Mouse (Mus musculus) MEL (cell line): ENCODE data around the gene Prkag1.

Source experiments
- CTCF ChIP-seq, 3 experiments: IDR thresholded peaks in 2 of 3; conservative IDR thresholded peaks in 1 of 3; 2 replicates each; pipeline ENCODE4 v1.5.1; 2011 to 2012; ENCODE audit warnings: low read length in 3 of 3, low read depth in 2 of 3, mild to moderate bottlenecking in 2 of 3, improper control_type of control experiment in 1 of 3, inconsistent platforms in 1 of 3, mixed read lengths in 1 of 3, moderate library complexity in 1 of 3; ENCODE audit not compliant: control insufficient read depth in 1 of 3, insufficient read depth in 1 of 3, poor library complexity in 1 of 3, severe bottlenecking in 1 of 3
- ELF1 ChIP-seq: IDR thresholded peaks from 2 replicates; pipeline ENCODE4 v1.6.1; 2014; ENCODE audit warnings: low read depth, mild to moderate bottlenecking, inconsistent platforms, low read length, improper control_type of control experiment, moderate library complexity
- EP300 ChIP-seq, 2 experiments: IDR thresholded peaks; 2 replicates each; pipeline ENCODE4 v1.6.1; 2011; ENCODE audit warnings: improper control_type of control experiment in 2 of 2, low read length in 2 of 2, low read depth in 1 of 2, mild to moderate bottlenecking in 1 of 2
- MAFK ChIP-seq: IDR thresholded peaks from 2 replicates; pipeline ENCODE4 v1.6.1; 2011; ENCODE audit warnings: low read depth, mild to moderate bottlenecking, low read length, improper control_type of control experiment, borderline replicate concordance
- MYB ChIP-seq: IDR thresholded peaks from 2 replicates; pipeline ENCODE4 v1.6.1; 2011; ENCODE audit warnings: mild to moderate bottlenecking, low read depth, low read length, improper control_type of control experiment
- RAD21 ChIP-seq: IDR thresholded peaks from 2 replicates; pipeline ENCODE4 v1.6.1; 2011; ENCODE audit warnings: mild to moderate bottlenecking, low read depth, low read length, improper control_type of control experiment

DNA sequence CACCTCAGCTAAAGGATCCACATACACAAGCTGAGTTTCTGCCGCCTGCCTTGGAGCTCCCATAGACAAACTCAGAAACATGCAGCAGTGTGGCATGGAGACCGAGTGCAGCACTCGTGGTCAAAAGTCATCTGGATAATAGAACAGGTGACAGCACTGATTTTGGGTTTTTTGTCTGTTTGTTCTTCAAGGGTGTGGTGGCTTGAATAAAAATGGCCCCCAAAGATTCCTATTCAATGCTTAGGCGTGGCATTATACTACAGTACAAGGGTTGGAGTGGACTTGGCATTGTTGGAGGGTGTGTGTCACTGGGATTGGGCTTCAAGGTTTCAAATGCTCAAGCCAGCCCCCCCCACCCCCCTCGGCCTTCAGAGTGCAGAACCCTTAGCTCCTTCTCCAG, 9.2 kb downstream of the Prkag1 start:
- TF ChIP-seq CTCF (IDR thresholded peaks at IDR 0.05 in 2 of 3, conservative IDR thresholded peaks at IDR 0.05 in 1 of 3; ENCODE audit: control insufficient read depth in 1 of 3, insufficient read depth in 1 of 3, low read depth in 2 of 3, low read length in 3 of 3, poor library complexity in 1 of 3, severe bottlenecking in 1 of 3) (no peak), EP300 (IDR thresholded peaks at IDR 0.05; ENCODE audit: low read depth in 1 of 2, low read length in 2 of 2) (no peak), ELF1 (no peak), MAFK (no peak), RAD21 (no peak), MYB (no peak)
